Mouse (Mus musculus): ENCODE results near the gene Elob. TPM values are rescaled to one million over a fixed set of nuclear protein-coding genes. Genes with fewer than 3 reads are reported as not detected.

The Elob gene
- polyA plus RNA-seq, 1 experiment from 2014 or later = 1,117 TPM

DNA sequence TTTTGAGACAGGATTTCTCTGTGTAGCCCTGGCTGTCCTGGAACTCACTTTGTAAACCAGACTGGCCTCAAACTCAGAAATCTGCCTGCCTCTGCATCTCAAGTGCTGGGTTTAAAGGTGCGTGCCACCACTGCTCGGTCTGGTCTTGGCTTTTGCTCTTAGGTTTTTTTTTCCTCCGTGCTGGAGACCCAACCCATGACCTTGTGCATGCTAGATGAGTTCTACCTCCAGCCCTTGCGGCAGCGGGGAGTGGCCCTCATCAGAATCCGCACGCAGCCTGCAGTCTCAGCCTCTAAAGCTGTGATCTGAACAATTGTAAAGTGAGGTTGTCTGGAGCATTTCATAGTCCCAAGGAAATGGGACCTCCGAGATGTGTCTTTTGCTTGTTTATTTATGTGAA, 33.6 kb downstream of the Elob start:
- Histone ChIP-seq H3K27me3 (no peaks in the 10 kb centered on the region), H3K27ac (no peak overlapping the region), H3K4me3 (no peak overlapping the region), H3K4me2 (no peak overlapping the region), H3K9me3 (no peaks in the 10 kb centered on the region), H3K9ac (no peak overlapping the region), H3K36me3 (no peaks in the 10 kb centered on the region), H3K4me1 (peaks cover 10% of the 10 kb centered on the region; the same call in 1 of the 2 replicates)
- ATAC-seq (ENCODE audit: insufficient number of reproducible peaks, low FRiP score, low TSS enrichment, low read depth) = no peak
- WGBS = 94% methylated on average over 8 of the region's 8 CpGs

DNA sequence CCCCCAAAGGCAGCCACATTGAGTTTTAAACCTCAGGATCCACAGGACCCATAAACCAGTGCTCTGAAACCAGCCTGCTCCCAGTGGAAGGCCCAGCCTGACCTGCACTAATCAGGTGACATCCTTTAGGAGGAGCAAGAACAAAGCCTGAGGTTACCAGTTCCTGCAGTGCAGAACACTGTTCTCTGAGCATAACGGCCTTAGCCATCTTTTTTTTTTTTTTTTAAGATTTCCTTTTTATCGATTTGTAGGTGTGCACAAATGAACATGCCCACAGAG, 37.9 kb downstream of the Elob start:
- peak overlapping the region; percentile 90; the same call in 1 of the 2 replicates for H3K27ac ChIP-seq
- no peaks in the 10 kb centered on the region for H3K9me3 ChIP-seq

DNA sequence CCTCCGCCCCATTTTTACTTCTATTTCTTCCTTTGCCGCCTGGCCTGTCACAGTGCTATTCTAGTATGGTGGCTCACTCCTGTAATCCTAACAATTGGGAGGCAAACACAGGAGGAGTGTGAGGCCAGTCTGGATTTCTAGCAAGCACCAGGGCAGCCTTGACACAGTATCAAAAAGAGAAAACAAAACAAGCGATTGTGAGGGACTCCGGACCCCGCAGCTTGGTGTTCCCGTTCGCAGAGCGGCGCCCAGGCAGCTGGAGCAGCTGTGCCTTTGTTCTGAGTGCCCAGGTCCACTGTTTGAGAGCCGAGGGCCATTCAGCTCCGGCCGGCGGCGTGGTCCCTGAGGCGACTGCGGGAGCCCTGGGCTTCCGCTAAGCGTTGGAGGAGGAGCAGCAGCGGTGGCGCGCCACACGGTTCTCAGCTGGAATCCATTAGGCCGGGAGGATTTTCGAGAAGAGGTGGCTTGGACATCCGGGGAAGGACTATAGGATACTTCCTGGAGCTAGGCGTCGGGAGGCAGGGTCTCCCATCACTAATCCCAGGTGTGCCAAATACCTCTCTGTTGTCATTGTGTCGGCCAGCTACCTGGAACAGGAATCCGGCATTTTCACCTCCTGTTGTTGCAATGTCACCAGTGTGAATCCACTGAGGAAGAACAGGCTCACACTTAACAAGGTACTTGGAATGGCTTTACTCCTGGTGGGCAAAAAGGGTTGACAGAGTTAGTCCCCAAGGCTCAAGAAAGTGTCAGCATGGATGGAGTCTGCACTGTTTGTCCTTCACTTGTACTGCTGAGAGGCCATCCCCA, 38.5 kb downstream of the Elob start, which contains the start of gene Srrm2:
TSS of gene Srrm2 (plus strand) at position 264 of the 810 bp plus-strand sequence.
- 1% methylated on average over 29 of the region's 29 CpGs for WGBS
- peak within 1 kb of the TSS; percentile 70 for H3K9ac ChIP-seq
- H3K9me3 ChIP-seq = no peaks in the 10 kb centered on the region
- peak within 1 kb of the TSS; percentile 90 for H3K27ac ChIP-seq
- H3K4me1 ChIP-seq = peaks cover 23% of the 10 kb centered on the region
- ATAC-seq (ENCODE audit: insufficient number of reproducible peaks, low FRiP score, low TSS enrichment, low read depth) = peak; percentile 59; the same call in 1 of the 2 replicates
- peak within 1 kb of the TSS; percentile 76 for H3K4me2 ChIP-seq
- H3K27me3 ChIP-seq = no peaks in the 10 kb centered on the region
- peak within 1 kb of the TSS; percentile 52 for H3K4me3 ChIP-seq
- no peaks in the 10 kb centered on the region for H3K36me3 ChIP-seq

More for the DNA sequence above, 37.9 kb downstream of the Elob start:
- Histone ChIP-seq H3K4me1 (peaks cover 19% of the 10 kb centered on the region), H3K9ac (no peak overlapping the region), H3K4me3 (peak overlapping the region; percentile 52), H3K36me3 (no peaks in the 10 kb centered on the region), H3K27me3 (no peaks in the 10 kb centered on the region), H3K4me2 (peak overlapping the region; percentile 76)
- ATAC-seq (ENCODE audit: insufficient number of reproducible peaks, low FRiP score, low TSS enrichment, low read depth) = no peak
- 37% methylated on average over 2 of the region's 2 CpGs for WGBS

DNA sequence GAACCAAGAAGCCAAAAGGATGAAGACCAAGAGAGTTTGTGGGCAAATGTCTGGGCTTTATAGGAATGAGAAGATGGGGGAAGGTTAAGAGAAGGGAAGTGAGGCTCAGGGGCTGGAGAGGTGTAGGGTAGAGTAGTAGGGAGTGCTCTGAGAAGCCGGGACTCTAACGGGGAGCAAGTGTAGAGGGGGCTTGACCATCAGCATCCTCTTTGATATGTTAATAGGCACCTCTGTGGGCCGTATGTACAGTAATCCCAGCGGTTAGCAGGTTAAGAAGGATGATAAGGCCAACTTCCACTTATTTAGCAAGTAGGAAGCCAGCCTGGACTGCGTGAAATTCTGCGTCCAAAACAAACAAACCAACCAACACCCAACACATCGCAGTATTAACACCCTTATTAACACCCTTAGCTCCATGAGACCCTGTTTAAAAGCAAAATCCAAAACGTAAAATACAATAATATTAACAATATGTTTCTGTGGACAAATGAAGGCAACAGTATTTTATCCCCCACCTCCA, 39.1 kb downstream of the Elob start:
- 17% methylated on average over 8 of the region's 8 CpGs for WGBS

DNA sequence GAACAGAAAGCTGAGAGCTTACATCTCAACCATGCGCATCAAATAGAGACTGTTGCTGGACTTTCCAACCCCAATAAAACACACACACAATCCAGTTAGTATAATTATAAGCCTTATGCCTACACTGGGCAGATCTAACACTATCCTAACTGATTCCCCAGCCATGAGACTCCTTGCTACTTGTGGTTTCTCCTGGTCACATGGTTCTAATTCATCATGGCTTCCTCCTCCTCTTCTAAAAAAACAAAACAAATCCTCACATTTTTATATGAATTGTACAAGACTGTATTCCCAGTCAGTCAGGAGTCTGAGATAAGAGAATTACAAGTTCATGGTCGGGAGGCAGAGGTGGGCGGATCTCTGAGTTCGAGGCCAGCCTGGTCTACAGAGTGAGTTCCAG, 40.0 kb downstream of the Elob start:
- WGBS = 85% methylated on average over 4 of the region's 4 CpGs

More for the DNA sequence above, 39.1 kb downstream of the Elob start:
- no peak for ATAC-seq (ENCODE audit: insufficient number of reproducible peaks, low FRiP score, low TSS enrichment, low read depth)
- Histone ChIP-seq H3K9me3 (no peaks in the 10 kb centered on the region), H3K4me3 (peak overlapping the region; percentile 52), H3K4me1 (peaks cover 27% of the 10 kb centered on the region), H3K4me2 (peak overlapping the region; percentile 76), H3K27ac (peak overlapping the region; percentile 90), H3K9ac (peak overlapping the region; percentile 70; the same call in 1 of the 2 replicates), H3K36me3 (no peaks in the 10 kb centered on the region), H3K27me3 (no peaks in the 10 kb centered on the region)

DNA sequence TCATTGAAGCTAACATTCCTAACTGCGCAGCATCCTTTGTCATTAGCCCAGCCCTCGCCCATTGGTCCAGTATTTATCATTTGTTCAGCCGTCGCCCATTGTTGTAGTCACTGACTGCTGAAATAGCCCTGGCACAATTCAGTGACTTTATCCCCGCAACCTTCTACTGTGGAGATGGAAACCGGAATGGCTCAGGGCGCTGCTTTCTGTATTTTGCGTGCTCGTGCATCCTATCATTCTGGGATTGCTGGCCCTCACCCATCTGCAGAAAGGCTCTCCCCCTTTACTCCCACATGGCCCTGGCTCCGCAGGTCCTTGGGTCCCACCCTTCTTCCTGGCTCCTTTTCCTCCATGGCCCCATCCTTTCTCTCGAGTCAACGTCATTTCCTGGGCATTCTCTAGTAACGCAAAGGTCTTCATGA, 42.4 kb downstream of the Elob start:
- H3K27me3 ChIP-seq = no peaks in the 10 kb centered on the region
- no peak overlapping the region for H3K27ac ChIP-seq

More for the DNA sequence above, 40.0 kb downstream of the Elob start:
- H3K4me2 ChIP-seq = no peak overlapping the region
- H3K36me3 ChIP-seq = no peaks in the 10 kb centered on the region
- peaks cover 27% of the 10 kb centered on the region for H3K4me1 ChIP-seq
- ATAC-seq (ENCODE audit: insufficient number of reproducible peaks, low FRiP score, low TSS enrichment, low read depth) = no peak
- H3K4me3 ChIP-seq = no peak overlapping the region
- H3K27ac ChIP-seq = no peak overlapping the region
- H3K9me3 ChIP-seq = no peaks in the 10 kb centered on the region
- no peak overlapping the region for H3K9ac ChIP-seq
- no peaks in the 10 kb centered on the region for H3K27me3 ChIP-seq

DNA sequence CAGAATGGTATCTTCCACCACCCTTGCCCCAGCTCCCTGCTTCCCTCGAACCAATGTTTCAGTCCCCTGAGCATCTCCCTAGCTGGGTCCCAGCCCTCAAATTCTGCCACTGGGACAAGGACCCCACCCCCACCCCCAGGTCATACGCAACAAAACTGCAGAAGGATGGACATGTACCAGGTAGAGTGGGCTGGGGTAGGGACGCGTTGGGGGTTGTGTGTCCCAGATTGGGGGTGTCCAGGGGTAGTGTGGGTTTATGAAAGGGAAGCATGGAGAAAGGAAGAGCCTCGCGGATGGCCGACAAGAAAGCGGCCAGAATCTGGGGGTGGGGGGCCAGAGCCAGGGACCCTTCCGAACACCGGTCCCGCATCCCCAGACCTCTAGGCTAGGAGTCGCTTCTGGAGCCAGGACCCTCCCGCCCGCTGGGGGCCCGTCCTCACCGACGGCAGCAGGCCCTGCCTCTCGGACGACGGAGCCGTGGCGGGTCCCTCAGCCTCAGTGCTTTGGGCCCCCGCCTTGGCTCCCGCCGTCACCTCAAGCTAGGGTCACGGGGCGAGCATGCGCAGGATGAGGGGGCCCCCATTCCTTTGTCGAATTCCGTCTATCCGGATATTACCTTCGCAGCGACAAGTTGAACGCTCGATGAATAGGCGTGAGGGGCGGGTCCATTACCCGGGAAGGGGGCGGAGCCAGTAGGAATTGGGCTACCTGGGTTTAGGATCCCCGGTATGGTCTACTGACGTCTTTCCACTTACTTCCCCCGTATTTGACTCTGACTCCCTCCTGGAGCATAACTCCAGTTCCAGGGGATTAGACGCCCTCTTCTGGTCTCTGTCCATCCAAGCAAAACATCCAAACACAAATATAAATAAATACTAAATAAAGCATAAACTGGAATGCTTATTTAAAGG, 43.1 kb downstream of the Elob start, which contains the start of gene Flywch2:
TSS of gene Flywch2 (minus strand) at position 521 of the 911 bp plus-strand sequence.
- peak within 1 kb of the TSS; percentile 86 for H3K4me2 ChIP-seq
- H3K4me3 ChIP-seq = peak within 1 kb of the TSS; percentile 56
- H3K27ac ChIP-seq = peak within 1 kb of the TSS; percentile 71; the same call in 1 of the 2 replicates
- 1% methylated on average over 42 of the region's 43 CpGs for WGBS
- ATAC-seq (ENCODE audit: insufficient number of reproducible peaks, low FRiP score, low TSS enrichment, low read depth) = peak; percentile 75
- no peaks in the 10 kb centered on the region for H3K36me3 ChIP-seq
- H3K9ac ChIP-seq = peak within 1 kb of the TSS; percentile 61
- H3K27me3 ChIP-seq = no peaks in the 10 kb centered on the region
- peaks cover 22% of the 10 kb centered on the region for H3K4me1 ChIP-seq
- H3K9me3 ChIP-seq = no peaks in the 10 kb centered on the region

More for the DNA sequence above, 42.4 kb downstream of the Elob start:
- Histone ChIP-seq H3K4me1 (peaks cover 27% of the 10 kb centered on the region), H3K9me3 (no peaks in the 10 kb centered on the region), H3K36me3 (no peaks in the 10 kb centered on the region), H3K4me2 (peak overlapping the region; percentile 86), H3K4me3 (peak overlapping the region; percentile 56), H3K9ac (no peak overlapping the region)
- ATAC-seq (ENCODE audit: insufficient number of reproducible peaks, low FRiP score, low TSS enrichment, low read depth) = no peak
- WGBS = 16% methylated on average over 13 of the region's 13 CpGs

DNA sequence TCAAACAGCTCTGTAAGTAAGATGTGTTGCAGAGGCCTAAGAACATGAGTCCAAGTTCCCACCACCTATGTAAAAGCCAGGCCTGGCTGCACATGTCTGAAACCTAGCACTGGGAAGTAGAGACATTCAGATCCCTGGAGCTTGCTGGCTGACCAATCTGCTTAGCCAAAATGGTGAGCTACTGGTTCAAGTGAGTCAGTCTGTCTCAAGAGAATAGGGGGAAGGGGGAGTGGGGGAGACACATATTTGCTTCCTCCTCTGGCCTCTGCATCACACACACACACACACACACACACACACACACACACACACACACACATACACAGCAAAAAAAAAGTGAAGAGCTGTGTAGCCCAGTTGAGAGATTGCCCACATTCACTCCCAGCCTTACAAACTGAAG, 45.6 kb downstream of the Elob start:
- no peaks in the 10 kb centered on the region for H3K9me3 ChIP-seq
- peaks cover 12% of the 10 kb centered on the region for H3K4me1 ChIP-seq
- H3K27ac ChIP-seq = no peak overlapping the region
- H3K4me3 ChIP-seq = no peak overlapping the region
- H3K36me3 ChIP-seq = 0 out of 2 replicates have a peak, but pooled peaks cover 5% of the 10 kb centered on the region
- no peak overlapping the region for H3K4me2 ChIP-seq
- no peak for ATAC-seq (ENCODE audit: insufficient number of reproducible peaks, low FRiP score, low TSS enrichment, low read depth)
- H3K9ac ChIP-seq = no peak overlapping the region
- no peaks in the 10 kb centered on the region for H3K27me3 ChIP-seq

DNA sequence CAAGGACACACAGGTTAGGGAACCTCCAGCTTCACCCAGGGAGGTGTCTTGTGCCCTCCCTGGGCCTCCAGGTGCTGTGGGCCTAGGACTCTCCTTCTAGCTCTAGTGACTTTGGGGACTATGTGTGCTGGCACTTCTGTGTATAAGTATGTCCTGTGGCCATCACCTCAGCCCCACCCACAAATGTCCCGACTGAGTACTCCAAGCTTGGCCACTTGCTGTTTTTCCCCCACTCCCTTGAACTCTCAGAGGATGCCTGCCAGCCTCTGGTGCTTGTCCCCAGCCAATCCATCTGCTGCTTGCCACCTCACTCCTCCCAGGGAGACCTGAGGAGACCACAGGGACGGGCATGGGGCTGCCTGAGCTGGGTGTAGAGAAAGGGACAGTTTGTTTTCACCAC, 50.5 kb downstream of the Elob start:
- no peak overlapping the region for H3K4me3 ChIP-seq
- H3K36me3 ChIP-seq = 0 out of 2 replicates have a peak, but pooled peaks cover 5% of the 10 kb centered on the region
- no peak overlapping the region for H3K27ac ChIP-seq
- no peaks in the 10 kb centered on the region for H3K27me3 ChIP-seq
- no peak overlapping the region for H3K4me2 ChIP-seq
- ATAC-seq (ENCODE audit: insufficient number of reproducible peaks, low FRiP score, low TSS enrichment, low read depth) = no peak
- WGBS = 52% methylated on average over 2 of the region's 2 CpGs
- H3K9me3 ChIP-seq = no peaks in the 10 kb centered on the region
- 0 out of 2 replicates have a peak, but pooled peaks cover 4% of the 10 kb centered on the region for H3K4me1 ChIP-seq
- H3K9ac ChIP-seq = no peak overlapping the region

DNA sequence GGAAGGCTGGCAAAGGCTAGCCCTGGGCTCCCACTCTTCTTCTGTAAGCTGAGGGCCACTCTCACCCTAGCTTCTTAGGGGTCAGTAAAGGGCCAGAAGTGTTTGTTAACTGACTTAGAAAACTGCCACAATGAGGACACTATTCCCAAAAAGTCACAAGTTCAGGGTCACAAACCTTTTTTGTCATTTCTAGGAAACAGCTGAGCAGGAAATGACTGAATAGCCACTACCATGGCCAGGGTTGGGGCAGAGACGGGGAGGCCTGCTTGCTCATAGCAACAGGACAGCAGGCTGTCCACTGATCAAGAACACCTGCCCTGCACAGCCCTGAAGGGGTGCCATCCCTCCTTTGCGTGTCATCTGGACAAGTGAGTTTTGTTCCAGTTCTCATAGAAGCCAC, 51.8 kb downstream of the Elob start:
- no peak overlapping the region for H3K9ac ChIP-seq
- WGBS = 72% methylated on average over 2 of the region's 2 CpGs
- H3K27me3 ChIP-seq = no peaks in the 10 kb centered on the region
- H3K4me2 ChIP-seq = no peak overlapping the region
- ATAC-seq (ENCODE audit: insufficient number of reproducible peaks, low FRiP score, low TSS enrichment, low read depth) = no peak
- H3K27ac ChIP-seq = no peak overlapping the region
- no peaks in the 10 kb centered on the region for H3K9me3 ChIP-seq
- H3K36me3 ChIP-seq = 0 out of 2 replicates have a peak, but pooled peaks cover 5% of the 10 kb centered on the region
- no peak overlapping the region for H3K4me3 ChIP-seq
- 0 out of 2 replicates have a peak, but pooled peaks cover 4% of the 10 kb centered on the region for H3K4me1 ChIP-seq

DNA sequence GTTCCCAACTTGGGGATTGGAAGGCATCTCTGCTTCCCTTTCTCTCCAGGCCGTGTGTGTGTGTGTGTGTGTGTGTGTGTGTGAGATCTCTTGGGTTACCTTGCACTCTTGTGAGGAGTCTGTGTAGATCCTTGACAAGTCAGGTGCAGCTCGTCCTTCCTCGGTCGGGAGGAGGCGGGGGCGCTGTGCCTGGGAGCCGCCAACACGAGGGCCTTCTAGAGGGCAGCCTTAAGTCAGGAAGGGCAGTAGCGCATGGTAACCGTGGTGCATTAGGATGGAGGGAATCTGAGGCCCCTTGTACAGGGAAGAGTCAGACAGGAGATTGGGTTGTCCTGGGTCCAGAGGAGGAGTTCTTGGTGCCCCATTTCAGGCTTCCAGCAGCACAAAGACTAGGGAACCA, 52.7 kb downstream of the Elob start:
- no peak overlapping the region for H3K9ac ChIP-seq
- H3K4me2 ChIP-seq = no peak overlapping the region
- H3K9me3 ChIP-seq = no peaks in the 10 kb centered on the region
- 0 out of 2 replicates have a peak, but pooled peaks cover 4% of the 10 kb centered on the region for H3K4me1 ChIP-seq
- WGBS = 69% methylated on average over 10 of the region's 10 CpGs
- ATAC-seq (ENCODE audit: insufficient number of reproducible peaks, low FRiP score, low TSS enrichment, low read depth) = no peak
- H3K36me3 ChIP-seq = 0 out of 2 replicates have a peak, but pooled peaks cover 5% of the 10 kb centered on the region
- no peak overlapping the region for H3K4me3 ChIP-seq
- no peaks in the 10 kb centered on the region for H3K27me3 ChIP-seq
- H3K27ac ChIP-seq = no peak overlapping the region

Measured in limb, embryonic 15.5 days (tissue).